Mouse (Mus musculus): ENCODE measurements around the gene Cdc42se1.

The Cdc42se1 gene

DNA sequence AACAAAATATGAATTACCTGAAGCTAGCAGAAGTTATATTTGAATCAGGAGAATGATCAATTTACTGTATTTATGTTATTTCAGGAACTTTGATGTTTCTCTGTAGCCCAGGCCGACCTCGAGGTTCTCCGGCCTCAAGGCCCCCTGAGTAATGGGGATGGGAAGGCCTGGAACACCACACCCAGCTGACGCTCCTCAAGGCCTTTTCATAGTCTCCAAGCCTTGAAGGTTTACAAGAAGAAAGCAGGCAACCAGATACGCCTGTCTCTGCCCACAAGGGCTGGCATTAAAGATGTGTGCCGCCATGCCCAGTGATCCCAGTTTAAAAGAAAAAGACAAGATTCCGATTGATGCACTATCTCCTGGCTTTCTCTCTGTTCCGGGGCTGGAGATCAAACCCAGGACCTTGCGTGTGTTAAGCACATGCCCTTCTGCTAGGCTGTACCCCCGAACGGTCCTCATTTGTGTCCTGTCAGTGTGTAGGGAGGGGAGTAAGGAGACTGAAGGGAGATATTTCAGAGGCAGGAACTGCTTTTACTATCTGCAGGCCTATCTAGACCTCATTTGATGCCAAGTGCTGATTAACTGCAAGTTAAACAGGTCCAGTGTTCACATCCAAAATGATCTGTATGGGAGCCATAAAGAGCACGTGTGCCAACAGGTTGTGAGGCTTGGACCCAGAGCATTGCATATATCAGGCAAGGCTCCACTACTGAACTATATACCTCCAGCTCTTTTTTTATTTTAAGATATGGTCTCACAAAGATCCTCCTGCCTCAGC is 56.2 kb downstream of the Cdc42se1 start:
- DNase-seq (ENCODE audit: low read depth, low spot score), result no peak

DNA sequence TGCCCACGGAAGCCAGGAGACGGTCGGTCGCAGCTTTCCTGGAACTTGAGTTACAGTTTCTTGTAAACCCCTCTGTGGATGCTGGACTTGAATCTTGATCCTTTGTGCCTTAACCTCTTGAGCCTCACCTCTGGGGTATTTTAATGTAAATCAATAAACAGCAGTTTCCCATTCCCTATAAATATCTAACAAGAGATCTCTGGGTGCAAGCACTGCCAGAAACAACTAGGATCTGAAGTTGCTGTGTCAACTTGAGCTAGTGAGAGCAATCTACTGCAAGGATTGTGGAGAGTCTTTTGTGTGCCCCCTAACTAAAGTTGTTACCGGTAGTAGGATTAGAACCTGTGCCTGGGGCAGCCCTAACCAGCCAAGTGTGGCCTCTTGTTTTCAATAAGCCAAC is 56.9 kb downstream of the Cdc42se1 start:
- no peak for DNase-seq (ENCODE audit: low read depth, low spot score)

All from retina, adult 2 months (tissue).